Mouse (Mus musculus): ENCODE measurements around the gene Susd2. TPM values are rescaled to one million over a fixed set of nuclear protein-coding genes. Genes with fewer than 3 reads are reported as not detected.

Gene Susd2
- polyA plus RNA-seq, 1 experiment from 2014 or later = 5.1 TPM

DNA sequence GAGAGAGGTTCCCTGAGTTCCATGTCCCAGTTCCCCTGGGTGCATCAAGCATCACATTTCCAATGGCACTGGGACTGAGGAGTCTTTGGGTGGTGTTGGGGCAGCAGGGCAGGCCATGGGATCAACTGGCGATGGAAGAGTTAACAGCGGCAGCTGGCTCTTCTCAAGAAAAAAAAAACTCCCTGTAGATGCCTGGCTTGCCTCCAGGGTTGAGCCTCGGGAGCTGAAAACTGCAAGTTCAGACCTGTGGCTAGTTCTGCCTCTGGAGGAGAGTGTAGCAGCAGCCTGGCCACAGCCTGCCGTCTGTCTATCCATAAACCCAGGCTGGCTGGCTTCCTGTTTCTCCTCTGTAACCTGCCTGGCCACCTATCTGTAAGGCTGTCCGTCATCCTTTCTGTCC, 54.7 kb downstream of the Susd2 start, which contains the start of gene Ggt5:
TSS of gene Ggt5 (plus strand) at position 212 of the 400 bp plus-strand sequence.
- ATAC-seq (ENCODE audit: insufficient number of reproducible peaks, low FRiP score) = no peak
- Histone ChIP-seq H3K4me1 (replicated peaks) (peaks cover 32% of the 10 kb centered on the region), H3K36me3 (no peaks in the 10 kb centered on the region), H3K4me3 (peak within 1 kb of the TSS; percentile 34), H3K27me3 (replicated peaks) (peaks cover 18% of the 10 kb centered on the region), H3K27ac (ENCODE audit: poor library complexity, severe bottlenecking) (peak within 1 kb of the TSS; percentile 78), H3K4me2 (peak within 1 kb of the TSS; percentile 59), H3K9ac (peak within 1 kb of the TSS; percentile 42), H3K9me3 (replicated peaks) (no peaks in the 10 kb centered on the region)
- 16% methylated on average over 5 of the region's 5 CpGs for WGBS

- H3K4me2 ChIP-seq = no peak overlapping the region
- H3K9ac ChIP-seq = no peak overlapping the region
- no peak for ATAC-seq (ENCODE audit: insufficient number of reproducible peaks, low FRiP score)
- no peaks in the 10 kb centered on the region for H3K9me3 ChIP-seq (replicated peaks)
- H3K27ac ChIP-seq (ENCODE audit: poor library complexity, severe bottlenecking) = no peak overlapping the region
- peaks cover 26% of the 10 kb centered on the region for H3K27me3 ChIP-seq (replicated peaks)
- no peaks in the 10 kb centered on the region for H3K36me3 ChIP-seq
- H3K4me1 ChIP-seq (replicated peaks) = peaks cover 32% of the 10 kb centered on the region
- WGBS = 47% methylated on average over 5 of the region's 5 CpGs
- no peak overlapping the region for H3K4me3 ChIP-seq
Measured at GRCm38 (mm10) chr10:75588336-75588735, 55.5 kb downstream of the Susd2 start.

DNA sequence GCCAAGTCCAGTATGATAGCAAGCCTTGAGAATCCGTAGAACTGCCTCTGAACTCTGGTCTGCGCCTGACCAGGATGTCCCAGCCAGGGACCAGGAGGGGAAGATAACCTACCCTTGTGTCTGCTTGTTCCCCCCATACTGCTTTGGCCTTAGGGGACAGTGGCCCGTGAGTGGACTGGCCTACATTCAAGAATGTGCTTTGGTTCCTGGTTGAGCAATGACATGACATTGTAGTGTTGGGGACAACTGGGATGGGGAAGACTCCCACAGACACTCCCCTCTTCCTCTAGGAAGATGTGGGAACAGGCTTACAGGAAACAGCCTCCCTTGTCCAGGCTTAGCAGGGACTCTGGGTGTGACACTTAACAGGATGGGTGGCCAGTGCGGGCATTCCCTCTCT, 56.0 kb downstream of the Susd2 start:
- no peak for ATAC-seq (ENCODE audit: insufficient number of reproducible peaks, low FRiP score)

More for the DNA sequence above, 56.0 kb downstream of the Susd2 start:
- Histone ChIP-seq H3K4me3 (no peak overlapping the region), H3K4me2 (no peak overlapping the region), H3K9ac (no peak overlapping the region), H3K36me3 (no peaks in the 10 kb centered on the region), H3K27me3 (replicated peaks) (peaks cover 29% of the 10 kb centered on the region), H3K27ac (ENCODE audit: poor library complexity, severe bottlenecking) (no peak overlapping the region), H3K9me3 (replicated peaks) (no peaks in the 10 kb centered on the region), H3K4me1 (replicated peaks) (peaks cover 32% of the 10 kb centered on the region)
- WGBS = 68% methylated on average over 4 of the region's 4 CpGs

Other genes with a start within 250 kb of the Susd2 start
- 0.15 and 0.17 TPM in 2 replicates for gene Upb1, start 242.9 kb downstream of the Susd2 start, polyA plus RNA-seq (2016; fragmentation: Nextera tagmentation; extraction: Ambion mirVana)
- 105 and 106 TPM in 2 replicates for gene Snrpd3, start 126.5 kb downstream of the Susd2 start, polyA plus RNA-seq (2016; fragmentation: Nextera tagmentation; extraction: Ambion mirVana)
- 26.8 and 27.9 TPM in 2 replicates for gene Gucd1, start 126.0 kb downstream of the Susd2 start, polyA plus RNA-seq (2016; fragmentation: Nextera tagmentation; extraction: Ambion mirVana)
- 1.4 and 1.6 TPM in 2 replicates for gene Lrrc75b, start 83.7 kb downstream of the Susd2 start, polyA plus RNA-seq (2016; fragmentation: Nextera tagmentation; extraction: Ambion mirVana)
- gene Ggt1, start 82.4 kb downstream of the Susd2 start, polyA plus RNA-seq (2016; fragmentation: Nextera tagmentation; extraction: Ambion mirVana) = 0.34 and 0.49 TPM in 2 replicates
- gene Ggt5, start 54.7 kb downstream of the Susd2 start, polyA plus RNA-seq (2016; fragmentation: Nextera tagmentation; extraction: Ambion mirVana) = 6.1 and 7.7 TPM in 2 replicates
- 26.0 and 26.7 TPM in 2 replicates for gene Cabin1, start 120.3 kb upstream of the Susd2 start, polyA plus RNA-seq (2016; fragmentation: Nextera tagmentation; extraction: Ambion mirVana)
- 31.0 and 35.3 TPM in 2 replicates for gene Ddt, start 129.4 kb upstream of the Susd2 start, polyA plus RNA-seq (2016; fragmentation: Nextera tagmentation; extraction: Ambion mirVana)
- gene Gm20441, start 136.9 kb upstream of the Susd2 start, polyA plus RNA-seq (2016; fragmentation: Nextera tagmentation; extraction: Ambion mirVana) = not detected in 2 replicates
- 2.7 and 3.2 TPM in 2 replicates for gene Gstt3, start 137.4 kb upstream of the Susd2 start, polyA plus RNA-seq (2016; fragmentation: Nextera tagmentation; extraction: Ambion mirVana)
- gene Gstt1, start 154.6 kb upstream of the Susd2 start, polyA plus RNA-seq (2016; fragmentation: Nextera tagmentation; extraction: Ambion mirVana) = 3.9 and 4.2 TPM in 2 replicates
- not detected in 2 replicates for gene Gstt4, start 178.5 kb upstream of the Susd2 start, polyA plus RNA-seq (2016; fragmentation: Nextera tagmentation; extraction: Ambion mirVana)
- 7.2 and 8.1 TPM in 2 replicates for gene Gstt2, start 193.4 kb upstream of the Susd2 start, polyA plus RNA-seq (2016; fragmentation: Nextera tagmentation; extraction: Ambion mirVana)
- gene Mif, start 216.2 kb upstream of the Susd2 start, polyA plus RNA-seq (2016; fragmentation: Nextera tagmentation; extraction: Ambion mirVana) = 2,266 and 2,393 TPM in 2 replicates
- gene Derl3, start 249.4 kb upstream of the Susd2 start, polyA plus RNA-seq (2016; fragmentation: Nextera tagmentation; extraction: Ambion mirVana) = 2.1 and 2.2 TPM in 2 replicates

All from heart, embryonic 12.5 days (tissue).